Mouse (Mus musculus) C2C12 (cell line): ENCODE data around the gene Anks6. TPM values are rescaled to one million over a fixed set of nuclear protein-coding genes. Genes with fewer than 3 reads are reported as not detected.

Source experiments
- H3K27me3 ChIP-seq: one replicate; pipeline ENCODE4 v1.6.1; 2011; ENCODE audit not compliant: control insufficient read depth, insufficient read depth, insufficient read length
- H3K36me3 ChIP-seq: one replicate; pipeline ENCODE4 v1.6.1; 2011; ENCODE audit not compliant: control insufficient read depth, insufficient read depth
- H3K4me3 ChIP-seq: one replicate; pipeline ENCODE4 v1.5.1; 2011; ENCODE audit warnings: mild to moderate bottlenecking, control low read depth; ENCODE audit not compliant: poor library complexity, insufficient read depth, severe bottlenecking
- H3K79me2 ChIP-seq: one replicate; pipeline ENCODE4 v1.6.1; 2011; ENCODE audit not compliant: control insufficient read depth, insufficient read depth
- H3K79me3 ChIP-seq: one replicate; pipeline ENCODE4 v1.6.1; 2011; ENCODE audit warnings: low read depth, control low read depth
- H3ac ChIP-seq: one replicate; pipeline ENCODE3; 2011; ENCODE audit warnings: low read depth; ENCODE audit not compliant: control insufficient read depth, insufficient read length
- CEBPB ChIP-seq: IDR thresholded peaks from one replicate; pipeline ENCODE4 v1.6.1; 2011; ENCODE audit warnings: low read depth, mild to moderate bottlenecking, control low read depth, moderate library complexity
- CTCF ChIP-seq: IDR thresholded peaks from one replicate; pipeline ENCODE4 v1.5.1; 2011; ENCODE audit not compliant: control insufficient read depth, insufficient read depth, insufficient read length
- FOSL1 ChIP-seq: IDR thresholded peaks from one replicate; pipeline ENCODE4 v1.8.0; 2011; ENCODE audit warnings: mild to moderate bottlenecking, low read length; ENCODE audit not compliant: poor library complexity, insufficient read depth, severe bottlenecking
- MAX ChIP-seq: IDR thresholded peaks from one replicate; pipeline ENCODE4 v1.6.1; 2011; ENCODE audit warnings: mild to moderate bottlenecking, control low read depth
- MYOD1 ChIP-seq: IDR thresholded peaks from one replicate; pipeline ENCODE4 v1.6.1; 2011; ENCODE audit warnings: low read depth; ENCODE audit not compliant: control insufficient read depth, insufficient read length
- MYOG ChIP-seq: IDR thresholded peaks from one replicate; pipeline ENCODE4 v1.6.1; 2011; ENCODE audit not compliant: control insufficient read depth, insufficient read length; ENCODE audit errors: extremely low read depth
- USF1 ChIP-seq: IDR thresholded peaks from one replicate; pipeline ENCODE4 v1.6.1; 2011; ENCODE audit warnings: low read depth, mild to moderate bottlenecking, control low read depth, moderate library complexity
- polyA plus RNA-seq: library from polyadenylated mRNA; unstranded; fragments of >200 nt; fragmentation: generic; extraction: Trizol; gene quantifications from one replicate; pipeline ENCODE4 v1.2.1, GENCODE M21; 2012; ENCODE audit warnings: missing spikeins

Anks6 gene
- polyA plus RNA-seq, 1 experiment = 0.44 TPM

DNA sequence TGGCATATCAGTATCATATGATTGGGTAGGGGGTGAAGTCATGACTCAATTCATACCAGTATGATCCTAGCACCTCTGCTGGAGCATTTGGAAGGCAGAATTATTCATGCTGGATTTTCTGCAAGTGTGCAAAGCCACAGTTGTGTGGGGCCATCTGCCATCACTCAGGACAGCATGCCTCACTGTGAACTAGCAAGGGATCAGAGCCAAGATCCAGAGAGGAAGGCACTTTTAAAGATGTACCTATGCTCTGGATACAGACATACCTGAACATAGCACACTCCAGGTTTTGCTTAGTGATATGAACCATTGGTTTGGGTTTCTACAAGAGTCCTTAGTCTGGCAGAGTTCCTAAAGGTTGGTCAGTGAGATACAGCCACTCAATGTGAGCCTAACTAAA lies 71.2 kb downstream of the Anks6 start:
- Histone ChIP-seq H3K27me3 (no peaks in the 10 kb centered on the region), H3K79me3 (no peaks in the 10 kb centered on the region), H3K4me3 (no peak overlapping the region), H3ac (no peak overlapping the region), H3K36me3 (no peaks in the 10 kb centered on the region), H3K79me2 (no peaks in the 10 kb centered on the region)
- TF ChIP-seq FOSL1 (no peak), MAX (no peak), CEBPB (no peak), MYOD1 (no peak), USF1 (no peak), CTCF (no peak), MYOG (no peak)

DNA sequence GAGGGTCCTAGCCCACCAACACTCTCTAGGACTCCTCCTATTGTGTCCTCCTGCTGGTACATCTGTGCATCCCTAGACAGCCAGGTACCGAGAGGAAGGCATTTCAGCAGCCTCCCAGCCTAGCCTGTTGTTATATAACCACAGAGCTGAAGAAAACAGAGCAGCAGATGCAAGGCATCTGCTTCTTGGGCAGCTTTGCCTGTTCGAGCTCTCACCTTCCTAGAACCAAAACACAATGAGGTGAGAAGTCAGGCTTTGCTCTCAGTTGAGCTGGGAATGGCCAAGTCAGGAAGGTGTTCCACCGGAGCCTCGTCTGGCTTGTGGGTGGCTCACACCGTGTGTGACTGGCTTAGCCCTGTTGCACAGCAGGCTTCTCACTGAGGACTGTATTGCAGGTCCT lies 74.3 kb downstream of the Anks6 start:
- no peak for TF ChIP-seq MYOD1
- no peak for TF ChIP-seq FOSL1
- no peak for TF ChIP-seq MAX
- no peak for TF ChIP-seq USF1
- no peak for TF ChIP-seq CTCF
- no peak for TF ChIP-seq CEBPB
- TF ChIP-seq MYOG = no peak
- no peak overlapping the region for H3ac ChIP-seq
- H3K36me3 ChIP-seq = no peaks in the 10 kb centered on the region
- H3K79me3 ChIP-seq = no peaks in the 10 kb centered on the region
- no peaks in the 10 kb centered on the region for H3K27me3 ChIP-seq
- H3K79me2 ChIP-seq = no peaks in the 10 kb centered on the region
- H3K4me3 ChIP-seq = no peak overlapping the region

DNA sequence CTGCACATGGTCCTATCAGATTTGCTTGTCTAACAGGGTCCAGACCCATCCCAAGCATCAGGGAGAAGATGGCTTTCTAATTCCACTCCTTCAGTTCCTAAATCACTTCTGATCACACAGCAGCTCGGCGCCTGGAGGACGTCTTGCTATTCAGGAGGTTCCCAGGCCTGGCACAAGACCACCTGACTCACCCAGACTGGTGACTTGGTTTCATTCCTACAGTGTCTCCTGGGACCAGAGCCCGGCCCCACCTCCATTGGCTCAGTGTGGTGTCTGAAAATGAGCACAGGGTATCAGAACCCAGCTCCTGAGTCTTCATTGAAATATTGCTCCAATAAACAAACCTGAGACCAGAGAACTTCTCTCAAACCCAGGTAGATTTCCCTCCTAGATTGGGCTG lies 75.1 kb downstream of the Anks6 start:
- no peaks in the 10 kb centered on the region for H3K27me3 ChIP-seq
- TF ChIP-seq CEBPB (no peak), CTCF (no peak), MYOD1 (no peak), FOSL1 (no peak), MYOG (no peak), MAX (no peak), USF1 (no peak)
- H3K36me3 ChIP-seq = no peaks in the 10 kb centered on the region
- H3K4me3 ChIP-seq = no peak overlapping the region
- no peak overlapping the region for H3ac ChIP-seq
- no peaks in the 10 kb centered on the region for H3K79me3 ChIP-seq
- no peaks in the 10 kb centered on the region for H3K79me2 ChIP-seq

DNA sequence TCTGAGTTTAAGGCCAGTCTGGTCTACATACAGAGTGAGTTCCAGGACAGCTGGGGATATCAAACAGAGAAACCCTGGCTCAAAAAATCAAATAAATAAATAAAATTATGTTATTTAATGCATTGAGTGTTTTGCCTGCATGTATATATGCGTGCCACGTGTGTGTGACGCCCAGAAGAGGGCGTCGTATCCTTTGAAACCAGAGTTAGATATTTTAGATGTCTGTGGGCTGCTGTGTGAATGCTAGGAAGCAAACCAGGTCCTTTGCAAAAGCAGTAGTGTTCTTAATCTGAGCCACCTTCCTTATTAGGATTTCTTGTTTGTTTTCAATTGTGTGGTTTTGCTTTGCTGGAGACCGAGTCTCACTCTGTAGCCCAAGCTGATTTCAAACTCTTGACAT lies 78.9 kb downstream of the Anks6 start:
- no peaks in the 10 kb centered on the region for H3K27me3 ChIP-seq
- TF ChIP-seq MAX (no peak), FOSL1 (no peak), CEBPB (no peak), MYOD1 (no peak), MYOG (no peak), CTCF (no peak), USF1 (no peak)
- no peaks in the 10 kb centered on the region for H3K79me3 ChIP-seq
- H3K79me2 ChIP-seq = no peaks in the 10 kb centered on the region
- H3ac ChIP-seq = no peak overlapping the region
- H3K36me3 ChIP-seq = no peaks in the 10 kb centered on the region
- no peak overlapping the region for H3K4me3 ChIP-seq

DNA sequence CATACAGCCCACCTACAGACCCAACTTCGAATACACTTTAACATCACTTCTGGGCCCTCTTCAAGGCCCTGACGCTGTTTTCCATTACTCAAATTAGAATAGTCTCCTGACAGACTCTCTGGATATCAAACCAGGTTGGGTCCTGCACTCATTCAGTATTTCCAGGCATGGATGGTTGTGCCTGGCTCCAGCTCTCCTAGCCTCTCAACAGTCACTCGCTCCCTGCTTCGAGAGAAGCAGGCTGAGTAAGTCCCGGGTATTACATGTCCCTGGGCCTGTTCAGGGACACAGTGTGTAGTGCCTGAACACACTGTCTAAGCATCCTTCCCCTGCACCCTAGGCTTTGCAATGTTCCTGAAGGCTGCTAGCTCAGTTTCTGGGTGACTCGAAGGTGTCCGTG lies 80.1 kb downstream of the Anks6 start:
- H3K79me3 ChIP-seq = no peaks in the 10 kb centered on the region
- H3ac ChIP-seq = no peak overlapping the region
- no peaks in the 10 kb centered on the region for H3K79me2 ChIP-seq
- H3K4me3 ChIP-seq = no peak overlapping the region
- TF ChIP-seq USF1 = no peak
- TF ChIP-seq MAX = no peak
- no peak for TF ChIP-seq MYOD1
- no peak for TF ChIP-seq CTCF
- no peak for TF ChIP-seq FOSL1
- no peak for TF ChIP-seq CEBPB
- TF ChIP-seq MYOG = no peak
- H3K36me3 ChIP-seq = no peaks in the 10 kb centered on the region
- no peaks in the 10 kb centered on the region for H3K27me3 ChIP-seq

DNA sequence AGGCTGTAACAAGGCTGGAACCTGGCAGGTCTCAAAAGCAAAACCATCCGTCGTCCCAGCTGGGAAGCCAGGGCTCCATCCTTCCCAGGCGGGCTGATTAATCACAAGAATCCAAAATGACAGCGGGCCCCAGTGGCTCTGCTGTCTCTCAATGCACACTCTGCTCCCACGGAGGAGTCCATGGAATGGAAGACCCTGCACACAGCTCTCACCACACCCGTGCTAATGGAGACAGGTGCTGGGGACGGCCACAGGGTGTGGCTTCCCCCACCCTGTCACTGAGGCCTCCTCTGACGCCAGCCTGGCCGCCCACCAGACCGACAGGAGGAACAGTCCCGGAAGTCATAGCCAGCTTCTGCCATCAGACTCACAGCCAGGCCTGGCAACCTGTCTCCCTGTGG lies 80.6 kb downstream of the Anks6 start:
- Histone ChIP-seq H3K27me3 (no peaks in the 10 kb centered on the region), H3K79me2 (no peaks in the 10 kb centered on the region), H3ac (no peak overlapping the region), H3K36me3 (no peaks in the 10 kb centered on the region), H3K4me3 (no peak overlapping the region), H3K79me3 (no peaks in the 10 kb centered on the region)
- TF ChIP-seq USF1 = no peak
- no peak for TF ChIP-seq MYOG
- no peak for TF ChIP-seq CEBPB
- no peak for TF ChIP-seq MYOD1
- no peak for TF ChIP-seq CTCF
- TF ChIP-seq FOSL1 = no peak
